Mouse (Mus musculus): Measurements from ENCODE around the gene Ccdc89.

The Ccdc89 gene

GRCm38 (mm10) chr7:90426020-90427001, at the start of gene Ccdc89:
Ccdc89 (plus strand) TSS chr7:90426577.
- DNase-seq (ENCODE audit: low read depth, low spot score) = peak; percentile 69

- no peak for DNase-seq (ENCODE audit: low read depth, low spot score)
Observed at GRCm38 (mm10) chr7:90384411-90384810, 42.0 kb upstream of the Ccdc89 start.

- DNase-seq (ENCODE audit: low read depth, low spot score) = no peak
Observed at GRCm38 (mm10) chr7:90386885-90387459, 39.4 kb upstream of the Ccdc89 start.

GRCm38 (mm10) chr7:90389765-90390164, 36.6 kb upstream of the Ccdc89 start:
- DNase-seq (ENCODE audit: low read depth, low spot score) = no peak

GRCm38 (mm10) chr7:90395073-90395472, 31.3 kb upstream of the Ccdc89 start:
- no peak for DNase-seq (ENCODE audit: low read depth, low spot score)

- DNase-seq (ENCODE audit: low read depth, low spot score) = no peak
Observed at GRCm38 (mm10) chr7:90395928-90396327, 30.4 kb upstream of the Ccdc89 start.

GRCm38 (mm10) chr7:90409934-90410333, 16.4 kb upstream of the Ccdc89 start:
- DNase-seq (ENCODE audit: low read depth, low spot score) = peak; percentile 87

GRCm38 (mm10) chr7:90427006-90427405, 629 bp downstream of the Ccdc89 start:
- no peak for DNase-seq (ENCODE audit: low read depth, low spot score)

- DNase-seq (ENCODE audit: low read depth, low spot score) = no peak
Observed at GRCm38 (mm10) chr7:90432221-90432620, 5.8 kb downstream of the Ccdc89 start.

GRCm38 (mm10) chr7:90440044-90440443, 13.7 kb downstream of the Ccdc89 start:
- DNase-seq (ENCODE audit: low read depth, low spot score) = no peak

GRCm38 (mm10) chr7:90442070-90442469, 15.7 kb downstream of the Ccdc89 start:
- DNase-seq (ENCODE audit: low read depth, low spot score) = no peak

- peak; percentile 99 for DNase-seq (ENCODE audit: low read depth, low spot score)
Observed at GRCm38 (mm10) chr7:90442518-90443080, 16.2 kb downstream of the Ccdc89 start, which contains the start of gene Crebzf. Crebzf (plus strand) TSS chr7:90442729.

- peak; percentile 85 for DNase-seq (ENCODE audit: low read depth, low spot score)
Observed at GRCm38 (mm10) chr7:90443101-90444091, 17.0 kb downstream of the Ccdc89 start.

GRCm38 (mm10) chr7:90444206-90444605, 17.8 kb downstream of the Ccdc89 start:
- DNase-seq (ENCODE audit: low read depth, low spot score) = peak; percentile 39

GRCm38 (mm10) chr7:90456149-90456844, 29.9 kb downstream of the Ccdc89 start:
- no peak for DNase-seq (ENCODE audit: low read depth, low spot score)

GRCm38 (mm10) chr7:90456845-90457468, 30.6 kb downstream of the Ccdc89 start, which contains the start of gene Tmem126a:
Tmem126a (minus strand) TSS chr7:90457229.
- peak; percentile 83 for DNase-seq (ENCODE audit: low read depth, low spot score)

GRCm38 (mm10) chr7:90457517-90457916, 31.1 kb downstream of the Ccdc89 start:
- DNase-seq (ENCODE audit: low read depth, low spot score) = peak; percentile 31

GRCm38 (mm10) chr7:90460330-90460729, 34.0 kb downstream of the Ccdc89 start:
- DNase-seq (ENCODE audit: low read depth, low spot score) = no peak

- peak; percentile 74 for DNase-seq (ENCODE audit: low read depth, low spot score)
Observed at GRCm38 (mm10) chr7:90460930-90461329, 34.6 kb downstream of the Ccdc89 start.

- no peak for DNase-seq (ENCODE audit: low read depth, low spot score)
Observed at GRCm38 (mm10) chr7:90461441-90461840, 35.1 kb downstream of the Ccdc89 start.

Data from CD4-positive, CD25-positive, alpha-beta regulatory T cell, adult 2 months (primary cell).